Mouse (Mus musculus) ES-Bruce4 (cell line): ENCODE measurements at regions not wholly inside any gene's neighbourhood (a gene's known extent, or its start where the extent isn't known, plus 50 kb on each side); places are given as distances from the start of the nearest gene placed in this dataset.

Experiments used
- CTCF ChIP-seq: IDR thresholded peaks from one replicate; pipeline ENCODE4 v1.8.1; 2011; ENCODE audit warnings: low read depth, low read length
- POLR2A ChIP-seq: IDR thresholded peaks from one replicate; pipeline ENCODE4 v1.8.1; 2011; ENCODE audit warnings: low read length; ENCODE audit not compliant: insufficient read depth

- no peak for TF ChIP-seq CTCF
- no peak for TF ChIP-seq POLR2A
Measured at GRCm38 (mm10) chr9:85391283-85391682, 64.1 kb upstream of the Tent5a start.
